Mouse (Mus musculus) kidney, embryonic 16.5 days (tissue): ENCODE data around the gene Camta2. TPM values are rescaled to one million over a fixed set of nuclear protein-coding genes. Genes with fewer than 3 reads are reported as not detected.

Experiments used
- ATAC-seq: fragments of 200-750 bp; cut with Nextera tagmentation; 2 replicates; pipeline ENCODE4 v1.8.0; 2017; ENCODE audit warnings: moderate TSS enrichment; ENCODE audit not compliant: low FRiP score, low TSS enrichment
- H3K27ac ChIP-seq: fragments of 300-500 bp; sonication (generic); 2 replicates; pipeline ENCODE4 v1.5.1; 2014; ENCODE audit warnings: low read length
- H3K27me3 ChIP-seq: fragments of 300-500 bp; sonication (generic); 2 replicates; pipeline ENCODE4 v1.6.1; 2014; ENCODE audit warnings: low read length, control low read depth, mixed read lengths; ENCODE audit not compliant: insufficient read depth
- H3K36me3 ChIP-seq: fragments of 300-500 bp; sonication (generic); 2 replicates; pipeline ENCODE4 v1.6.1; 2014; ENCODE audit warnings: low read length, control low read depth, mixed read lengths; ENCODE audit not compliant: insufficient read depth
- H3K4me1 ChIP-seq: fragments of 300-500 bp; sonication (generic); 2 replicates; pipeline ENCODE4 v1.6.1; 2014; ENCODE audit warnings: low read length, control low read depth, mixed read lengths; ENCODE audit not compliant: insufficient read depth
- H3K4me2 ChIP-seq: fragments of 300-500 bp; sonication (generic); replicated peaks from 2 replicates; pipeline ENCODE4 v1.6.1; 2014; ENCODE audit warnings: low read depth, low read length
- H3K4me3 ChIP-seq: fragments of 300-500 bp; sonication (generic); 2 replicates; pipeline ENCODE4 v1.5.1; 2014; ENCODE audit warnings: mild to moderate bottlenecking, low read length
- H3K9ac ChIP-seq: fragments of 300-500 bp; sonication (generic); replicated peaks from 2 replicates; pipeline ENCODE4 v1.6.1; 2014; ENCODE audit warnings: low read length
- H3K9me3 ChIP-seq: fragments of 300-500 bp; sonication (generic); 2 replicates; pipeline ENCODE4 v1.6.1; 2016; ENCODE audit warnings: low read length, control low read depth
- WGBS: fragments of 180-500 bp; shearing (Covaris S2); extraction: QIAGEN DNeasy Blood & Tissue Kit; methylation state at CpG from one replicate; pipeline ENCODE4 v1.1.7; 2014; 5-methylcytosine and 5-hydroxymethylcytosine counted together
- polyA plus RNA-seq: library from polyadenylated mRNA; unstranded; fragments of >200 nt; fragmentation: Nextera tagmentation; extraction: Ambion mirVana; gene quantifications from 2 replicates; pipeline ENCODE4 v1.2.1, GENCODE M21; 2015

The Camta2 gene
- polyA plus RNA-seq, 1 experiment from 2014 or later: 12.7 TPM

DNA sequence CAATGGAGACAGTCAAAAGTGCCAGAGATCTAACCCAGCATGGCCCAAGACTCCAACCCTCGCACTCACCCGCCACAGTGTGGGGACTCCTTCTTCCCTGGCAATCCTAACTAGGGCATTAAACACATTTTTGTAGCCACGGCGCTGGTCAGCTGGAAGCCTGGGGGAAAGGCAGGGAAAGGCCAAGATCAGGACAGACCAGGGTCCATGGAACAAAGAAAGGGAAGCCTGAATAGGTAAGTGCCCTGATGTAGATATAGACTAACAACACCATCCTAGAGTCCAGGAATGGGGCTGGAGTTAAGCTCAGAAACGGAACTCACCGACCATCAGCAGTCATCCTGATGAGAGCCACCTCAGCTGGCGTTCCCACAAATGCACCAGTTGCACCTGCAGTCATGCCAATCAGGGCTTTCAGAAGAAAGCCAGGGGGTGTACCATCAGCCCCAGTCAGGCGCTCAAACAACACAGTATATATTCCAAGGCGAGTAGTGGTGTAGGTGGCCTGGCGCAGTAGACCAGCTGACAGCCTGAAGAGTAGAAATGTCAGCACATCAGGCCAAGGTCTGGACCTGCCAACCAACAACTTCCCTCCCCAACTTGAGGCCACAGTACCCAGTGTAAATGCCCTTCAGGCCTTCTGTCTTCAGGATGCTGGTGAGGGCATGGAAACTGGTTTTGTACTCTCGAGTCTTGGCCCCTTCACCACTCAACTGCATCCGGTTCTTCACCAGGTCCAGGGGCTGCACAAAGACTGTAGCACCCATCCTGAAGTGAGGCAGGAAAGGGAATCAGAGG, 42.2 kb downstream of the Camta2 start:
- H3K4me2 ChIP-seq: peak overlapping the region; percentile 92
- H3K9ac ChIP-seq: peak overlapping the region; percentile 97
- no peaks in the 10 kb centered on the region for H3K27me3 ChIP-seq
- WGBS: 86% methylated on average over 12 of the region's 12 CpGs
- peaks cover 39% of the 10 kb centered on the region for H3K4me1 ChIP-seq
- peaks cover 38% of the 10 kb centered on the region for H3K36me3 ChIP-seq
- no peak for ATAC-seq
- peak overlapping the region; percentile 68 for H3K4me3 ChIP-seq
- H3K27ac ChIP-seq: peak overlapping the region; percentile 96
- no peaks in the 10 kb centered on the region for H3K9me3 ChIP-seq

DNA sequence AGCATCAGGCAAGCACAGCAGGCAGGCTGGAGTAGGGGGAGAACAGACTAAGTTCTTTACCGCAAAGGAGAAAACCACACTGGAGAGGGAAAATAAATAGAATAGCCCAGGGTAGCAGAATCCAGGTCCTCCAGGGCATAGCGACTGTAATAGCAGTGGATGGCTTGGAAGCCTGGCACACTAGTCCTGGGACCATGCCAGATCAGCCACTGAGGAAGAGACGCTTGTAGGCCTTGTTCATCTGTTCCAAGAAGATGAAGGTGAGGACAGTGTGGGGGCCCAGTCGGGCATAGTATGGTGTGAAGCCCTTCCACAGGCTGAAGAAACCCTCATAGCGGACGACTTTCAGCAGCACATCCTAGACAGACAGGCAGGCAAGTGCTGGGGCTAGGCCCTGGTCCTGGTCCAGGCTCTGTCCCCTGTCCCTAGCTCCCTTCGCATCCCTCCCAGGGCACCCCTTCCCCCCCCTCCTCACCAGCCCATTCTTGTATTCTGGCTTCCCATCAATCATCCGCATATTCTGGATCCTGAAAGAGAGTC, 43.3 kb downstream of the Camta2 start:
- Histone ChIP-seq H3K36me3 (peaks cover 30% of the 10 kb centered on the region), H3K4me1 (peaks cover 32% of the 10 kb centered on the region), H3K4me2 (0 out of 2 replicates have a peak overlapping the region, but pooled peaks have one; percentile 92), H3K27me3 (no peaks in the 10 kb centered on the region), H3K9ac (peak overlapping the region; percentile 16; the same call in 1 of the 2 replicates), H3K27ac (no peak overlapping the region), H3K9me3 (no peaks in the 10 kb centered on the region), H3K4me3 (no peak overlapping the region)
- 97% methylated on average over 8 of the region's 8 CpGs for WGBS
- no peak for ATAC-seq

DNA sequence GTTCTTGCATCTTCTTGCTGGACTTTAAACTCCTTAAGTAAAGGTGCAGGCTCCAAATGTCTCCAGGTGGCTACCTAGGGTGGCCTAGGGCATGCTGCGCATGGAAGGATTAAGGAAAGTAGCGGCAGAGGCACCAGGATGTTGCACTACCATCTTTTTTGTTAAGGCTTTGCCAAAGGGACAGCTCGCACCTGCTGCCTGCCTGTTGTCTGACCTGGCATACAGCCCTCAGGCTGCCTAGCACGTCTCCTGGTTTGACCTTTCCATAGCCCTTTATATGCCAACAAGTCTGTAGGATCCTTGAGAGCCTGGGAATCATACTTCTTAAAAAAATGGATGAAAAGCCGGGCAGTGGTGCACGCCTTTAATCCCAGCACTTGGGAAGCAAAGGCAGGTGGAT, 44.9 kb downstream of the Camta2 start:
- H3K9me3 ChIP-seq: no peaks in the 10 kb centered on the region
- peaks cover 21% of the 10 kb centered on the region for H3K36me3 ChIP-seq
- ATAC-seq: no peak
- H3K27me3 ChIP-seq: no peaks in the 10 kb centered on the region
- H3K4me1 ChIP-seq: peaks cover 16% of the 10 kb centered on the region
- no peak overlapping the region for H3K4me3 ChIP-seq
- WGBS: 92% methylated on average over 6 of the region's 6 CpGs
- no peak overlapping the region for H3K4me2 ChIP-seq
- no peak overlapping the region for H3K27ac ChIP-seq
- H3K9ac ChIP-seq: no peak overlapping the region

DNA sequence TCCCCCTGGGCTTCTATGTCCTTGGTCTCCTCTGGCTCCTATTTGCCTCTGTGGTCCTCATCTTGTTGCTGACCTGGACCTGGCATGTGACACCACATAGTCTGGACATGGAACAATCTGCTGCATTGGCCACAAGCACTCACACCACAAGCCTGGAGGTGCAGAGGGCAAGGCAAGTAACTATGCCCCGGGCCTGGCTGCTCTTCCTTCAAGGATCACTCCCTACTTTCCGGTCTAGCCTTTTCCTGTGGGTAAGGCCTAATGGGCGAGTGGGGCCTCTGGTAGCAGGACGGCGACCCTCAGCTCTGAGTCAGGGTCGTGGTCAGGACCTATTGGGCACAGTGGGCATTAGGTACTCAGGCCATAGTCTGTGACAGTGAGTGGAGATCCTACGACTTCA, 46.7 kb downstream of the Camta2 start:
- no peak overlapping the region for H3K4me2 ChIP-seq
- 81% methylated on average over 7 of the region's 7 CpGs for WGBS
- ATAC-seq: no peak
- H3K36me3 ChIP-seq: peaks cover 21% of the 10 kb centered on the region
- H3K27ac ChIP-seq: no peak overlapping the region
- no peak overlapping the region for H3K4me3 ChIP-seq
- no peaks in the 10 kb centered on the region for H3K9me3 ChIP-seq
- no peak overlapping the region for H3K9ac ChIP-seq
- H3K4me1 ChIP-seq: peaks cover 12% of the 10 kb centered on the region
- H3K27me3 ChIP-seq: no peaks in the 10 kb centered on the region

DNA sequence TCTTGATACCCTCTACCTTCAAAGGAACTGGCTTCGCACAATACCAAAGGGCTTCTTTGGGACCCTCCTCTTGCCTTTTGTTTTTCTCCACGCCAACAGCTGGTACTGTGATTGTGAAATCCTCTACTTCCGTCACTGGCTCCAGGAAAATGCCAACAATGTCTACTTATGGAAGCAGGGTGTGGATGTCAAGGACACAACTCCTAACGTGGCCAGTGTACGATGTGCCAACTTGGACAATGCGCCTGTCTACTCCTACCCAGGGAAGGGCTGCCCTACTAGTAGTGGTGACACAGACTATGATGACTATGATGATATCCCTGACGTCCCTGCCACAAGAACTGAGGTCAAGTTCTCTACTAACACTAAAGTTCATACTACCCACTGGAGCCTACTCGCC, 47.9 kb downstream of the Camta2 start:
- no peak for ATAC-seq
- no peak overlapping the region for H3K4me3 ChIP-seq
- no peaks in the 10 kb centered on the region for H3K9me3 ChIP-seq
- no peak overlapping the region for H3K9ac ChIP-seq
- H3K27me3 ChIP-seq: no peaks in the 10 kb centered on the region
- H3K36me3 ChIP-seq: peaks cover 16% of the 10 kb centered on the region
- no peak overlapping the region for H3K4me2 ChIP-seq
- H3K27ac ChIP-seq: no peak overlapping the region
- 84% methylated on average over 8 of the region's 8 CpGs for WGBS
- H3K4me1 ChIP-seq: no peaks in the 10 kb centered on the region

DNA sequence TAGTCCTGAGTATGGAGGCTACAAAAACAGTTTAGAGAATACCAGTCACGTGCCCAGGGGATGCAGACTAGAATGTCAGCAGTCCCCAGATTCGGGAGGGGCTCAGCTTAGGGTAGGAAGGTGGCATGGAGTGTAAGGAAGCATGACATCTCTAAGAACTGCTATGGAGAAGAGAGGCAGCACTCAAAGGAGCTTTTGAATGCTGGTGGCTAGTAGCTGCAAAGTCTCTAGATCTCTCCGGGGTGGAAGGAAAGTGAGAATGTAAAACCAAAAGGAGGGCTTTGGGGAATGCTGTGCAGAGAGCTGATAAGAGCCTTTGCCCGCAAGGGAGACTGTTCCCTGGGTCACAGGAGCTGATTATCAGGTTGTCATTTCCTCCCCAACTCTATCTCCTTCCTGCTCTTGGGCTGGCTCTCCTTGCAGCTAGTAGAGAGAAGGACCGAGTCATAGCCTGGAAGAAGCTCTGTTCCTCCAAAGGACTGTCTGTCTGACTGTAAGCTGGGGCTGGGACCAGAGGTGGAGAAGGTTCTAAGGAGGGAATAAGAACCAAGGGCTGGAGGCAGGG, 49.1 kb downstream of the Camta2 start, which contains the start of gene Gp1ba:
TSS of gene Gp1ba (plus strand) at position 409 of the 565 bp plus-strand sequence.
- Histone ChIP-seq H3K9me3 (no peaks in the 10 kb centered on the region), H3K9ac (no peak within 1 kb of the TSS), H3K4me3 (no peak within 1 kb of the TSS), H3K27me3 (no peaks in the 10 kb centered on the region), H3K36me3 (0 out of 2 replicates have a peak, but pooled peaks cover 8% of the 10 kb centered on the region), H3K4me1 (no peaks in the 10 kb centered on the region), H3K27ac (no peak within 1 kb of the TSS), H3K4me2 (no peak within 1 kb of the TSS)
- WGBS: 39% methylated on average over 5 of the region's 5 CpGs
- ATAC-seq: no peak

DNA sequence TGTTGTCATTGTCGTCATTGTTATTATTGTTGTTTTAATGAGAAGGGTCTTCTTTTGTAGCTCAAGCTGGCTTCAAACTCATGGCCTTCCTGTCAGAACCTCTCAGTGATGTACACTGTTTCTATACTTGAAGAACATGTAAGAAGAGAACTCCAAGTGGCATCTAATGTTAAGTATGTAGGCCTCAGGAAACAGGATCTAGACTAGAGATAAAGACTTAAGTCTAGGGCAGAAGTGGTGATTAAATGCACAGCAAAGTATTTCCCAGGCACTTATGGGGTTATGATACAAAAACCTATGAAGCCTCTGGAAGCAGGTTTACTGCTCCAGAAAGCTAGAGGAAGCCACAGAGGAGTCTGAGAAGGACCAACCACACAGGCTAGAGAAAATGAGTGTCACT, 49.6 kb downstream of the Camta2 start:
- Histone ChIP-seq H3K4me1 (no peaks in the 10 kb centered on the region), H3K27ac (no peak overlapping the region), H3K9me3 (no peaks in the 10 kb centered on the region), H3K4me3 (no peak overlapping the region), H3K4me2 (no peak overlapping the region), H3K9ac (no peak overlapping the region), H3K36me3 (0 out of 2 replicates have a peak, but pooled peaks cover 3% of the 10 kb centered on the region), H3K27me3 (no peaks in the 10 kb centered on the region)
- 85% methylated on average over 1 of the region's 1 CpGs for WGBS
- ATAC-seq: no peak

DNA sequence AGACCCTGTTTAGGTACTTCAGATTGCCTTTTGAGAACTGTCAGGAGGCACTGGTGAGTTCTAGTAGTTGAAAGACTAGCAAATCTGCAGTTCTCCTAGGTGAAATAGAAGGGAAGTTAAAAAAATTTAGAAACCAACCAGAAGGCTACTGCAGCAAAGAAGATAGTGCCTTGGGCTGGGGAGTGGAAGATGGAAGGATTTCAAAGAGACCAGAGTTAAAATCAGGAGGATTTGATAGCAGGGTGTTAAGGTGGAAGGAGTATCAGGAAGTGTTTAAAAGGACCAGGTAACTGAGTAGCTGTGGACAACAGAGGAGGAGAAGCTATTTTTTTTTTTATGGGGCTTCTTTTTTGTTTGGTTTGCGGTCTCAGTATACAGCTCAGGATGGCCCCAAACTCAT, 50.1 kb downstream of the Camta2 start:
- no peak overlapping the region for H3K9ac ChIP-seq
- no peak for ATAC-seq
- H3K27ac ChIP-seq: no peak overlapping the region
- WGBS: 90% methylated on average over 1 of the region's 1 CpGs
- no peak overlapping the region for H3K4me2 ChIP-seq
- H3K4me1 ChIP-seq: no peaks in the 10 kb centered on the region
- H3K9me3 ChIP-seq: no peaks in the 10 kb centered on the region
- no peaks in the 10 kb centered on the region for H3K36me3 ChIP-seq
- no peak overlapping the region for H3K4me3 ChIP-seq
- H3K27me3 ChIP-seq: no peaks in the 10 kb centered on the region

DNA sequence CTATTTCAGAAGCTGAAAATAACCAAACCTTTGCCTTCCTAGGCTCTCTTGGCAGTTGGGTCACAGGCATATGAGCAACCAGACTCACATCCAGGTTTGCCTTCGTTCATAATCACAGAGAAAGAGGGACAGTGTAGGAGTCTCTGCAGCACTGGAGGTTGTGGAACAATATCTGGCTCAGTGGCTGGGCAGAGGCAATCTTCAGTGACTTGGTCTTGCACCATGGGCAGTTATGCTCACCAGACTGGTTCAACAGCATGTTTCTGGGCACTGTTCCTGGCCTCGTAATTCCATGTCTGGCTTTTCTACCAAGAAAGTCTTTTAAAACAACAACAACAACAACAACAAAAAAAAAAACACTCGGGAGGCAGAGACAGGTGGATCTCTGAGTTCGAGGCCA, 52.3 kb downstream of the Camta2 start:
- H3K27ac ChIP-seq: no peak overlapping the region
- WGBS: 76% methylated on average over 4 of the region's 4 CpGs
- no peak for ATAC-seq

DNA sequence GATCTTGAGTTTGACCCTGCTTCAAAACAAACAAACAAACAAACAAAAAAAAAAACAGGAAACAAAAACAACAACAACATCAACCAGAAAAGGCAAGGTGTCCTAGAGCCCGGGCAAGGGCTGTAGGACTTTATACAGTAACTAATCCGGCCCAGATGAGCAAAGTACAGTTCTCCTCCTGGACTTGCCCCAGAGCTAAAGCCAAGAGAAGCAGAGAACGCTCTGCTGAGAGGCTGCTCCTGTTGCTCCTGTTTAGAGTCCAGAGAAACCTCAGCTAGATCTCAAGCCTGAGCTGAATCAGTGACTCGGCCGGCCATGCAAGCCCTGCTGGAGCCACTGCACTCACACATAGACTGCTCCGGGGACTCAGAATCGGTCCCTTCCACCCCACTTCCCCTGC, 57.8 kb downstream of the Camta2 start:
- ATAC-seq: no peak
- H3K9ac ChIP-seq: no peak overlapping the region
- H3K27ac ChIP-seq: no peak overlapping the region
- no peak overlapping the region for H3K4me2 ChIP-seq
- no peaks in the 10 kb centered on the region for H3K36me3 ChIP-seq
- no peak overlapping the region for H3K4me3 ChIP-seq
- no peaks in the 10 kb centered on the region for H3K9me3 ChIP-seq
- H3K4me1 ChIP-seq: no peaks in the 10 kb centered on the region
- no peaks in the 10 kb centered on the region for H3K27me3 ChIP-seq
- WGBS: 61% methylated on average over 7 of the region's 7 CpGs

More for the DNA sequence above, 52.3 kb downstream of the Camta2 start:
- Histone ChIP-seq H3K36me3 (no peaks in the 10 kb centered on the region), H3K27me3 (no peaks in the 10 kb centered on the region), H3K4me2 (no peak overlapping the region), H3K4me1 (no peaks in the 10 kb centered on the region), H3K9ac (no peak overlapping the region), H3K9me3 (no peaks in the 10 kb centered on the region), H3K4me3 (no peak overlapping the region)
